Mouse (Mus musculus) adrenal gland, adult (tissue): ENCODE measurements around the gene Map3k19.

Experiments used
- DNase-seq, 2 experiments: peaks; one replicate each; pipeline ENCODE4 v3.0.0; 2022 to 2023; ENCODE audit warnings: low spot score in 1 of 2; ENCODE audit not compliant: inconsistent age in 2 of 2

Gene Map3k19

DNA sequence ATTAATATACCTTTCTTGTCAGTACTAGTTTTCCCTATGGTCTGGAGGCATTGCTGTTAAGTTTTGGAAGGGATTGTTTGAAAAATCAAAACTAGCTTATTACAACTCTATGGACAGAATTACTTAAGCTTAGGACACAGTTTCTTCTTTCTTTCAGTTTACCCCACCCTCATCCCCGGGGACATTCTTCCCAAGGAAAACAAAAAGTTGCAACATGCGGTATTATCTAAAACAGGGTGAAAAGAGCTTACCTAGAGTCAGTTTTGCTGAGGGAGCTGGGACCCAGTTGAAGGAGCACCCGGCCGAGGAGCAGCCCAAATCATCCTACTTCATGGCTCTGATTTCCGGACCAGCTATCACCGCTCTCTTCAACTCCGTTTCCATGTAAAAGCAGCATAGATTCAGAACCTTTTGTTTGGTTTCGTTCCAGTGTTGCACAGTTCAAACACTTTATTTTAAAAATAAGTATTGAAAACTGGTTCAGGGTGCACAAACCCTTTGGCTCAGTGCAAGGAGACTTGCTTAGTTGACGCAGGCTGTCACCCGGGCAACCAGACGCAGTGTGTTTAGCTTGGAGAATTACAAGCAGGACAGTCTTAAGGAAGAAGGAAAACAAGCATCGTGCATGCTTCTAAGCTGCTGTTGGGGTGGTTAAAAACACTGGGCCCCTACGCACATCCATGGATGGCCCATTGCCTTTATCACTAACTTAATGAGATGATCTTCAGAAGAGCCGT is at the start of gene Map3k19:
Gene Map3k19 (minus strand): TSS at position 546 of the 737 bp plus-strand sequence.
- no peak for DNase-seq

- peak in 1 of 2 experiments; percentile 13 for DNase-seq
These were observed 44.6 kb upstream of the Map3k19 start for GRCm38 (mm10) chr1:127899401-127899800.

- DNase-seq = no peak
These were observed 14.4 kb upstream of the Map3k19 start for GRCm38 (mm10) chr1:127869276-127869675.

- peak; percentile 93 to 97 for DNase-seq
These were observed 13.8 kb upstream of the Map3k19 start, which contains the start of gene Rab3gap1 for GRCm38 (mm10) chr1:127868300-127869261. Rab3gap1 (plus strand) TSS chr1:127868773.

- DNase-seq = no peak
These were observed 9.0 kb upstream of the Map3k19 start for GRCm38 (mm10) chr1:127863806-127864205.

GRCm38 (mm10) chr1:127861900-127862299 is 7.1 kb upstream of the Map3k19 start:
- DNase-seq = no peak

DNA sequence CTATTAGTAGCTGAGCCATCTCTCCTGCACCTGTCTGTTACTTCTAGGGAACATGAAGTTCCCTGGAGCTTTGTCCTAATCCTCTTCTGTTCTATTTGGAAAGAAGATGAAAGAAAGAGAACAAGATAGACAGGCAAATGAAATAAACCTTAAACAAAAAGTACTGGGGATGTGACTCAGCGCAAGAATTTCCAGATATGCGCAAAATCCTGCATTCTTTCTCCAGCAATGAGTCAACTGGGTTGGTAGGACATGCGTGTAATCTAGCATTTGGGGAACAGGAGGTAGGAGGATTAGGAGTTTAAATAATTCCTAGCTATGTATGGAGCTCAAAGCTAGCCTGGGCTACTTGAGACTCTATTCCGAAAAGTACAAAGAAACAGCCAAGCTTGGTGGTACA is 5.7 kb upstream of the Map3k19 start:
- DNase-seq = no peak

DNA sequence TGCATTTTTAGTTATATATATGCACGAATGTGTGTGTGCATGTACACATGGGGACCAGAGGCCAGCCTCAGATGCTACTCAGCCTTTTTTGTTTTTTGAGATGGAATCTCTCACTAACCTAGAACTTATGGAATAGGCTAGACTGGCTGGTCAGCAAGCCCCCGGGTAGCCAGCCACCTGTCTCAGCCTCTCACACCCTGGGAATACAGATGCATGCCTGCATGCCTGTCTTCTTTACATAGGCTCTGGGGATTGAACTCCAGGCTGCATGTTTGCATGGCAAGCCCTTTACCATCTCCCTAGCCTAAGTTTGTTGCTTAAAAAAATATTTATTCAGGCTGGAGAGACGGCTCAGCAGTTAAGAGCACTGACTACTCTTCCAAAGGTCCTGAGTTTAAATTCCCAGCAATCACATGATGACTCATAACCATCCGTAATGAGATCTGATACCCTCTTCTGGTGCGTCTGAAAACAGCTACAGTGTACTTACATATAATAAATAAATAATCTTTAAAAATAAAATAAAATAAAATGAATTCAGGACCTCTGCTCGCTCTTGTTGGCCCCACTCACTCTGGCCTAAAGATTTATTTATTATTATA is 5.1 kb upstream of the Map3k19 start:
- no peak for DNase-seq

DNA sequence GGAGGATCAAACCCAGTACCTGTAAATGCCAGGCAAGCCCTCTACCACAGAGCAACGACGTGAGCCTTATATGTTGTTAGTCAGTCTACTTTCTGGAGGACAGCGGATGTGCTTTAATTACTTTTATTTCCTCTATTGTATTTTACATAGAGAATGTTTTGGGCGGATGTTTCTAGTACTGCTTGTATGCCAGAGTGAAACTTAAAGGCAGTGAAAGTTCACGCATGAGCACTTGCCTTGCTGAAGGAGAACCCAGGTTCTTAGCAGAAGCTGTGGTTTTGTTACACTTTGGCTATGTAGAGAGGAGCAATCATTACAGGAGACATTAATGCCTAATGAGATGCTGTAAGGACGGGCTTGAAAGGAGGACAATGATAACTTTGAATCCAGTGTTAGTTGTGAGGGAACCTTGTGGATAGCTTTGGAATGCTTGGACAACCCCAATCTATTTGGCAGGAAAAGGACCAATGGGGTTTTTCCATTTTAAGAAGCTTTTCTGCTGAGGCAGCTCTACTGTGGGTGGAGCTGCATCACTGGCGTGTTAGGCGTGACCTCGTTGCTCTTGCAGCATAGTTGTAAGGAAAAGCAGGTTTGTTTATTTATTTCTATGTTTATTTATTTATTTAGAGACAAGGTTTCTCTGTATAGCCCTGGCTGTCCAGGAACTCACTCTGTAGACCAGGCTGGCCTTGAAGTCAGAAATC is 4.3 kb upstream of the Map3k19 start:
- no peak for DNase-seq

DNA sequence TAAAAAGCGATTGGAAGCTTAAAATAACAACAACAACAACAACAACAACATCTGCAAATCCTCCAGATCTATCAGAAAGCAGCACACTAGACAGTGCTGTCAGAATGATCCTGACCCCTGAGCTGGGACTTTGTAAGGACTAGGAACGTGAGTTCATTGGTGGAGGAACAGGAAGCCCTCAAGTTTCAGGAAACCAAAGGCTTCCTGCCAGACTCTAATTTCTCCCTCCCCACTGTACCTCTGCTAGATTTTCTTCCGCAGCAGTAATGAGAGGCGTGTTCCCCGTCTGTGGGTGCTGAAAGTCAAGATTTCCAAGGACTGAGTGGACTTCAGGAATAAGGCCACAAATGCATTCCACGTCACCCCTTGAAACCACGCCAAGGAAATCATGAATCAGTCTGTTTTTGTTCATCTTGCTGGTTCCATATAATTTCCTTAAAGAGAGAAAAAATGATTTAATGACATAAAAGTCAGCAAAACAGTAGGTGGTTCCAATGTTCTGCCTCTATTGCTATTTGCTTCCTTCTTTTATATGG is 4.7 kb downstream of the Map3k19 start:
- peak; percentile 29 to 71 for DNase-seq

GRCm38 (mm10) chr1:127845472-127845871 is 9.4 kb downstream of the Map3k19 start:
- DNase-seq = no peak

- no peak for DNase-seq
These were observed 16.2 kb downstream of the Map3k19 start for GRCm38 (mm10) chr1:127838602-127839001.

- DNase-seq = no peak
These were observed 18.2 kb downstream of the Map3k19 start for GRCm38 (mm10) chr1:127836619-127837018.

DNA sequence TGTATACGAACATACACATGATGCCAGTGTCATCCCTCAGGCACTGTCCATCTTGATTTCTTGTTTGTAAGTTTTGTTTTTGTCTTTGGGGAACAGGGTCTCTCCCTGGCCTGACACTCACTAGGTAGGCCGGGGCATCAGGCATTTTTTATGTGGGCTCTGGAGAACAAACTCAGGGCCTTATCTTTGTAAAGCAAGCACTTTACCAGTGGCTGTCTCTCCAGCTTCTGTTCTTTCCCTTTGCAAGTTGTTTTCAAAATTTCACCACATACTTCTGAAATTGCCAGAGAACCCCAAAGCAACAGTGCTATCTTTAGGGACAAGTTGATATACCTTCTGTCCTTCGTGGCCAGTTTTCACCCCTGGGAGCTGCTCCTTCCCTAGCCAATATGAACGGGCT is 20.6 kb downstream of the Map3k19 start:
- DNase-seq = no peak

DNA sequence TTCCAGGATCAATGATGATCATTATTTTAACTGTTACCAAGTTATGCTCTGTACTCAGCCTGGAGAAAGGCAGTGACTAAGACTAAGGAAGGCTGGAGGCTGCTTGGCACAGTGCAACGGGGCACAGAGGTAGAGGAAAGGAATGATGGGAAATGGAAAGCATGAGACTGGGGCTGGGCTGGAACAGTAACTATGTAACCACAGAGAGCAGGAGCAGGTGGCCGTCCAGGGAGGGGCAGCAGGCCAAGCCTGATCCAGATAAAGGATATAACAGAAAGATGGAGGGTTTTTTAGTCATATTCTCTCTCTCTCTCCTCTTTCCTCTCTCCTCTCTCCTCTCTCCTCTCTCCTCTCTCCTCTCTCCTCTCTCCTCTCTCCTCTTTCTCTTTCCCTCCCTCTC is 21.1 kb downstream of the Map3k19 start:
- no peak for DNase-seq

GRCm38 (mm10) chr1:127830215-127830921 is 24.5 kb downstream of the Map3k19 start:
- no peak for DNase-seq

- DNase-seq = peak in 1 of 2 experiments; percentile 78
These were observed 27.5 kb downstream of the Map3k19 start for GRCm38 (mm10) chr1:127827325-127827724.

DNA sequence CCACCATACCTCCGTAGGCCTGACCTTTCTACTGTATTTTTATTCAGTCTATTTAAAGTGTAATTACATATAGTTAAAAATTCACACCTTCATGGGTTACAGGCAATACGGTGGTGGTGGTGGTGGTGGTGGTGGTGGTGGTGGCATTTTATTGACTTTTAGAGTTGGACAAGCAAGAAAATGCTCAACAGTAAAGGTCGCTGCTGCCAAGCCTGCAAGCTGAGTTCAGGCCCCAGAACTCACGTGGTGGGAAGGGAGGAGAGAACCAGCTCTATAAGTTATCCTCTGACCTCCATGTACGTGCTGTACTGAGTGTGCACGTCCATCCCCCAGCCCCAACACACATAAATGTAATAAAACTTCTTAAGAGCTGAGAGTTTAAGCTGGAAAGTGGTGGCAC is 38.5 kb downstream of the Map3k19 start:
- no peak for DNase-seq

DNA sequence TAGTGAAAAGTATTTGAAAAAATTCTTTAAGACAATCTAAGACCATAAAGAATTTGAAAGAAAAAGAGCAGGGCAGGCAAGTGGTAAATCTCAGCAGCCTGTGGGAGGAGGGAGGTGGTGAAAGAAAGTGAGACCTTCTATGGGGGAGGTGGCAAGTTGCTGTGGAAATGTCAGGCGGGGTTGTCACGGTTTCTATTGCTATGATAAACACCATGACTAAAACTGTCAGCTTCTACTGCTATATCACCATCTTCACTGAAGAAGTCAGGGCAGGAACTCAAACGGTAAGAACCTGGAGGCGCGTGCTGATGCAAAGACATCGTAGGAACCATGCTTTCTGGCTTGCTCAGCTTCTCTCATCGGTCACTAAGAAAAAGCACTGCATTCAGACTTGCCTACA is 41.9 kb downstream of the Map3k19 start:
- no peak for DNase-seq

DNA sequence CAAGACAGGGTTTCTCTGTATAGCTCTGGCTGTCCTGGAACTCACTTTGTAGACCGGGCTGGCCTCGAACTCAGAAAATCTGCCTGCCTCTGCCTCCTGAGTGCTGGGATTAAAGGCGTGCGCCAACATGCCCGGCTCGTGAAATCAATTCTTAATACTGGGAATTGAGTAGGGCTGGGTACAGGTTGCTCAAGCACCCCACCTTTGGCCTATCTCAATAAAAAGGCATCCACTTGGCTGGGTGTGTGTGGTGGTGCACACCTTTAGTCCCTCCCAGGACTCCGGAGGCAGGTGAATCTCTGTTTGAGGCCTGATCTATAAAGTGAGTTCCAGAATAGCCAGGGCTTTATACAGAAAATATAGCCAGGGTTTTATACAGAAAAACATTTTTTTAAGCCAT is 46.2 kb downstream of the Map3k19 start:
- no peak for DNase-seq
